Mouse (Mus musculus): ENCODE results near the gene Ptprk. TPM values are rescaled to one million over a fixed set of nuclear protein-coding genes. Genes with fewer than 3 reads are reported as not detected.

The Ptprk gene
- polyA plus RNA-seq, 1 experiment, result 28.0 TPM

GRCm38 (mm10) chr10:28523992-28524735 lies 449.5 kb downstream of the Ptprk start:
- H3K27ac ChIP-seq (ENCODE audit: insufficient read depth, low read length), result no peak overlapping the region
- TF ChIP-seq POLR2A (IDR thresholded peaks at IDR 0.05; ENCODE audit: low read depth, low read length) (no peak), CTCF (IDR thresholded peaks at IDR 0.05; ENCODE audit: borderline replicate concordance, insufficient read depth, low read length) (no peak)
- no peaks in the 10 kb centered on the region for H3K4me1 ChIP-seq (ENCODE audit: control insufficient read depth, insufficient read depth, low read length)
- no peak overlapping the region for H3K4me3 ChIP-seq (ENCODE audit: insufficient read depth, low read length)

DNA sequence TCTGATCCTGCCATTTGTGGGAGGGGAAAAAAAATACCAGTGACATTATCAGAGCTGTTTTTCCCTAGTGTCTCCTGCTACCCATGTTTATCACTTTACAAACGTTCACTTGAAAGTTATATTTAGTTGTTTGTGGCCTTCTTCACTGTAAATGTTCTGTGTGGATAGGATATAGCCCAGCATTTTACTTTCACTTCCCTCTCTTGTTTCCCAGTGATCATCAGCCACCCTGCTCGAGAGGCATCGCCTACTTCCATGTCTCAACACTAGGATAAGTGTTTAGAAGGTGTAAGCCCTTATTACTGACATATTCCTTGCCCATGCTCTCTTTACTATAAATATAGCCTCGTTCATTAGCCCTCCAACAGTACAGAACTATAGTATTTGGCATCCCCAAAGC lies 466.0 kb downstream of the Ptprk start:
- no peaks in the 10 kb centered on the region for H3K4me1 ChIP-seq (ENCODE audit: control insufficient read depth, insufficient read depth, low read length)
- no peak overlapping the region for H3K4me3 ChIP-seq (ENCODE audit: insufficient read depth, low read length)

GRCm38 (mm10) chr10:28542754-28543153 lies 468.1 kb downstream of the Ptprk start:
- no peaks in the 10 kb centered on the region for H3K4me1 ChIP-seq (ENCODE audit: control insufficient read depth, insufficient read depth, low read length)
- H3K4me3 ChIP-seq (ENCODE audit: insufficient read depth, low read length), result no peak overlapping the region
- H3K27ac ChIP-seq (ENCODE audit: insufficient read depth, low read length), result no peak overlapping the region
- TF ChIP-seq POLR2A (IDR thresholded peaks at IDR 0.05; ENCODE audit: low read depth, low read length), result no peak
- no peak for TF ChIP-seq CTCF (IDR thresholded peaks at IDR 0.05; ENCODE audit: borderline replicate concordance, insufficient read depth, low read length)

More for the DNA sequence above, 466.0 kb downstream of the Ptprk start:
- TF ChIP-seq POLR2A (IDR thresholded peaks at IDR 0.05; ENCODE audit: low read depth, low read length) (no peak), CTCF (IDR thresholded peaks at IDR 0.05; ENCODE audit: borderline replicate concordance, insufficient read depth, low read length) (no peak)
- H3K27ac ChIP-seq (ENCODE audit: insufficient read depth, low read length), result no peak overlapping the region

GRCm38 (mm10) chr10:28550549-28550948 lies 475.9 kb downstream of the Ptprk start:
- no peak overlapping the region for H3K27ac ChIP-seq (ENCODE audit: insufficient read depth, low read length)
- no peaks in the 10 kb centered on the region for H3K4me1 ChIP-seq (ENCODE audit: control insufficient read depth, insufficient read depth, low read length)
- no peak for TF ChIP-seq CTCF (IDR thresholded peaks at IDR 0.05; ENCODE audit: borderline replicate concordance, insufficient read depth, low read length)
- no peak for TF ChIP-seq POLR2A (IDR thresholded peaks at IDR 0.05; ENCODE audit: low read depth, low read length)
- no peak overlapping the region for H3K4me3 ChIP-seq (ENCODE audit: insufficient read depth, low read length)

DNA sequence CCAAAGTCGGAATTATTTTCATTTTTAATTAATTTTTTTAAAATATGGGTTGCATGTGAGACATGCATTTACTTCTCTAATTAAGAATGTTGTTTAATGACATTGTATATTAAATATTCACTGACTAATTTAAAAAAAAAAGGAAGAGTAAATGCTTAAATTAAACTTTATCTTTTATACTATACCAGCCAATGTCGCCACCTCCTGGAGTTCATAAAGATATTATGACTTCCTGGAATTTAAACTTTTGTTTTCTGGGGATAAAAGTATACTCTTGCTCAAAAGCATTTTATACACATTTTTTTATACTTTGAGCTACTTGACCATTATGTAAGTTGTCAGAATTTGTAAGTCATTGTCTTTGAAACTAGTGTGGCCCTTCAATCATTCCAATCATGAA lies 477.4 kb downstream of the Ptprk start:
- Histone ChIP-seq H3K4me3 (ENCODE audit: insufficient read depth, low read length) (no peak overlapping the region), H3K4me1 (ENCODE audit: control insufficient read depth, insufficient read depth, low read length) (no peaks in the 10 kb centered on the region), H3K27ac (ENCODE audit: insufficient read depth, low read length) (no peak overlapping the region)
- TF ChIP-seq POLR2A (IDR thresholded peaks at IDR 0.05; ENCODE audit: low read depth, low read length) (no peak), CTCF (IDR thresholded peaks at IDR 0.05; ENCODE audit: borderline replicate concordance, insufficient read depth, low read length) (no peak)

- Histone ChIP-seq H3K4me1 (ENCODE audit: control insufficient read depth, insufficient read depth, low read length) (no peaks in the 10 kb centered on the region), H3K27ac (ENCODE audit: insufficient read depth, low read length) (no peak overlapping the region), H3K4me3 (ENCODE audit: insufficient read depth, low read length) (no peak overlapping the region)
- TF ChIP-seq CTCF (IDR thresholded peaks at IDR 0.05; ENCODE audit: borderline replicate concordance, insufficient read depth, low read length), result no peak
- TF ChIP-seq POLR2A (IDR thresholded peaks at IDR 0.05; ENCODE audit: low read depth, low read length), result no peak
Observed at GRCm38 (mm10) chr10:28564110-28564674, 489.6 kb downstream of the Ptprk start.

DNA sequence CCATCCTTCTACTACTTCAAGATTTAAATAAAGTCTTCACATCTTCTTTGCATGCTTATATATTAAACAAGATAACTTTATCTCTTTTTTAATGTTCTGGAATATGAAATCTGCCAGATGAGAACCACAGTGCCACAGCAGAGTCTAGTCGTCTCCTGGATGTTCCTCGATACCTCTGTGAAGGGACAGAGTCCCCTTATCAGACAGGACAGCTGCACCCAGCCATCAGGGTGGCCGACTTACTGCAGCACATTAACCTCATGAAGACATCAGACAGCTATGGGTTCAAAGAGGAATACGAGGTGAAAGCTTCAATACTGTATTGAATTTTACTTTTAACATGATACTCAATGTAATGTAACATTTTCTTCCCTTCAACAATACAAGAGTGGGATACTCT lies 491.8 kb downstream of the Ptprk start:
- Histone ChIP-seq H3K4me1 (ENCODE audit: control insufficient read depth, insufficient read depth, low read length) (no peaks in the 10 kb centered on the region), H3K27ac (ENCODE audit: insufficient read depth, low read length) (no peak overlapping the region), H3K4me3 (ENCODE audit: insufficient read depth, low read length) (no peak overlapping the region)
- TF ChIP-seq POLR2A (IDR thresholded peaks at IDR 0.05; ENCODE audit: low read depth, low read length) (no peak), CTCF (IDR thresholded peaks at IDR 0.05; ENCODE audit: borderline replicate concordance, insufficient read depth, low read length) (no peak)

DNA sequence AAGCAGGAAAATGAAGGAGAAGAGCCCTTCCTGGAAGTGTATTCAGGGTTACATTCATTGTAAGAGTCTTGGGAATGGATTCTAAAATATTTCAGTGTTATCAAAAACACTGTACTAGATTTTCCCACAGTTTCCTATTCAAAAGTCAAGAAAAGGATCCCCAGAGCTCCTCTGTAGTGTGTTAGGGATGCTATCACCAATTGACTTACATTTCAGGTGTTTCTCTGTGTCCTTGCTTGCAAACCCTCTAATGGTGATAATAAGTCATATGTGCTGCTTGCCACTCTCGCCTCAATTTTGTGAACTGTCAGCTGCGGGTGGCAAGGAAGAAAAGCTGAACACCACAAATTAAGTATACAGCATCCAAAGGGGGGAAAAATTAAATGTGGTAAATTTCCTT lies 492.2 kb downstream of the Ptprk start:
- Histone ChIP-seq H3K27ac (ENCODE audit: insufficient read depth, low read length) (no peak overlapping the region), H3K4me3 (ENCODE audit: insufficient read depth, low read length) (no peak overlapping the region), H3K4me1 (ENCODE audit: control insufficient read depth, insufficient read depth, low read length) (no peaks in the 10 kb centered on the region)
- TF ChIP-seq POLR2A (IDR thresholded peaks at IDR 0.05; ENCODE audit: low read depth, low read length) (no peak), CTCF (IDR thresholded peaks at IDR 0.05; ENCODE audit: borderline replicate concordance, insufficient read depth, low read length) (no peak)

DNA sequence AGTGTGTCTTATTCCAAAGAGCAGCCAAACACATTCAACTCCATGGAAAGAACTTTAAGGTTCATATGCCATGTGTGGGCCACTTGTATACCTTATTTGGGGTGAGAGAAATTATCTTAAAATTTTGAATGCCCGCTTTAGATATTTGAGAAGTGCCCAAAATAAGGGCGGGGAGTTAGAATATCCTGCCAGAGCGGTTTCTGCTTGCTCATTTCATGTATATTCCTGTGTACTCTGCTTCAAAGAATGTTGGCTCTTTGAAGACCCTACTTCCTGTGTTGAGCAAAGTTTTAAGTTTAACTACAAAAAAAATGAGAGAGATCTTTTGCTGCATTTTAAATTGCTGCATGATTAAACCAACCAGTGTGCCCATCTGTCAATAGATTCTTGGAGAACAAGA lies 492.8 kb downstream of the Ptprk start:
- Histone ChIP-seq H3K27ac (ENCODE audit: insufficient read depth, low read length) (no peak overlapping the region), H3K4me1 (ENCODE audit: control insufficient read depth, insufficient read depth, low read length) (no peaks in the 10 kb centered on the region), H3K4me3 (ENCODE audit: insufficient read depth, low read length) (no peak overlapping the region)
- no peak for TF ChIP-seq POLR2A (IDR thresholded peaks at IDR 0.05; ENCODE audit: low read depth, low read length)
- no peak for TF ChIP-seq CTCF (IDR thresholded peaks at IDR 0.05; ENCODE audit: borderline replicate concordance, insufficient read depth, low read length)

DNA sequence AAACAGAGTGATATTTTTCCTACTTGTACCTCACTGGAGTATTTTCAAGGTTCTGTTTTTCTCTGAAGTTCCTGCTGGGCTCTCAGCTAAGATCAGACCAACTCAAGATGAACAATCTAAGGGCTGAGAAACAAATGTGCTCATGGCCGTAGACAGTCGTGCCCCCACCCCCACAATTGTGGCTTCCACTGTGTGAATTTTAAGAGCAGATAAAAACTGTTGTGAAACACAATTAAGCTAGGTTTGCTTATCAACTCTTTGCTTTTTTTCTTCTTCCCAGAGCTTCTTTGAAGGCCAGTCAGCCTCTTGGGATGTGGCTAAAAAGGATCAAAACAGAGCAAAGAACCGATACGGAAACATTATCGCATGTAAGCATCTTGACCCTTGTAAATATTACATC lies 493.4 kb downstream of the Ptprk start:
- TF ChIP-seq POLR2A (IDR thresholded peaks at IDR 0.05; ENCODE audit: low read depth, low read length) (no peak), CTCF (IDR thresholded peaks at IDR 0.05; ENCODE audit: borderline replicate concordance, insufficient read depth, low read length) (no peak)
- Histone ChIP-seq H3K4me1 (ENCODE audit: control insufficient read depth, insufficient read depth, low read length) (no peaks in the 10 kb centered on the region), H3K4me3 (ENCODE audit: insufficient read depth, low read length) (no peak overlapping the region), H3K27ac (ENCODE audit: insufficient read depth, low read length) (no peak overlapping the region)

All from embryonic fibroblast, embryonic 13.5 days (primary cell).